Mouse (Mus musculus) hematopoietic multipotent progenitor cell, adult 10-12 weeks (in vitro differentiated cells): ENCODE results near the gene Gm20906. TPM values are rescaled to one million over a fixed set of nuclear protein-coding genes. Genes with fewer than 3 reads are reported as not detected.

Experiments used
- polyA plus RNA-seq: library from polyadenylated mRNA; stranded (reverse); fragments of >175 nt; gene quantifications from 2 replicates; pipeline ENCODE4 v1.2.3, GENCODE M21; 2012; ENCODE audit warnings: low replicate concordance

Gm20906 gene
- not detected in 2 replicates for polyA plus RNA-seq

DNA sequence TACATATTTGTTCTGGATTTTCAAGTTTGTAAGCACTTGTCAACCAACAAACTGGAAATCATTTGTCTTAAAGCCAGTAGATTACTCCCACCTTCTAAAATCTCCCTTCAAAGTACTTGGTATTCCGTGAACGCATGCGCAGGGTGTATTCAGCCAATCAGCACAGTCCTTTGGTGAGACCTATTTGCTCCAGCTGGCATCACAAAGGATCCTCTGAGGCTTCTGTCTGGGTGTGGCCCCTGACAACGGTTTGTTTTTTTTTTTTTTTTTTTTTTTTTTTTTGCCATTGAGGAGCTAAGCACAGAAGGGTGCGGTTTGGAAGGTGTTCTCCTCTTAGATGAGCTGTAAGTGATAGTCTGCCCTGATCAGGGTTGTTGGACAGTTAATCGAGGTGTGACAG, at the start of gene Gm20906:
Gm20906 (plus strand) TSS at position 301 of the 400 bp plus-strand sequence.

